Mouse (Mus musculus): Measurements from ENCODE around the gene Tmub1. TPM values are rescaled to one million over a fixed set of nuclear protein-coding genes. Genes with fewer than 3 reads are reported as not detected.
A peak's percentile ranks its signal among the peaks of the same experiment; 100 is the strongest.

Gene Tmub1
- 18.0 and 19.6 TPM in 2 replicates for polyA plus RNA-seq (2015; fragmentation: Nextera tagmentation; extraction: Ambion mirVana)

- Histone ChIP-seq H3K9ac (ENCODE audit: low read length) (peak within 1 kb of the TSS; percentile 68), H3K36me3 (ENCODE audit: control insufficient read depth, insufficient read depth, low read length) (0 out of 2 replicates have a peak, but pooled peaks cover 1% of the 10 kb centered on the region), H3K27ac (ENCODE audit: low read length) (no peak within 1 kb of the TSS), H3K4me3 (ENCODE audit: low read length) (peak within 1 kb of the TSS; percentile 72), H3K9me3 (ENCODE audit: control insufficient read depth, low read length) (no peaks in the 10 kb centered on the region), H3K27me3 (ENCODE audit: control insufficient read depth, insufficient read depth, low read depth, low read length) (no peaks in the 10 kb centered on the region), H3K4me2 (ENCODE audit: low read depth, low read length) (peak within 1 kb of the TSS; percentile 85), H3K4me1 (replicated peaks; ENCODE audit: control insufficient read depth, insufficient read depth, low read length) (peaks cover 33% of the 10 kb centered on the region)
- 1% methylated on average over 26 of the region's 34 CpGs for WGBS
- ATAC-seq (ENCODE audit: low read depth): peak; percentile 39
Measured at GRCm38 (mm10) chr5:24447624-24448298, at the start of gene Tmub1. TSS of gene Tmub1 (minus strand) at chr5:24447854.

GRCm38 (mm10) chr5:24496756-24497155 is 49.1 kb upstream of the Tmub1 start:
- Histone ChIP-seq H3K4me1 (replicated peaks; ENCODE audit: control insufficient read depth, insufficient read depth, low read length) (no peaks in the 10 kb centered on the region; the same call in none of the 2 replicates), H3K36me3 (ENCODE audit: control insufficient read depth, insufficient read depth, low read length) (peaks cover 50% of the 10 kb centered on the region), H3K27me3 (ENCODE audit: control insufficient read depth, insufficient read depth, low read depth, low read length) (no peaks in the 10 kb centered on the region), H3K4me3 (ENCODE audit: low read length) (no peak overlapping the region), H3K4me2 (ENCODE audit: low read depth, low read length) (no peak overlapping the region), H3K9me3 (ENCODE audit: control insufficient read depth, low read length) (no peaks in the 10 kb centered on the region), H3K27ac (ENCODE audit: low read length) (no peak overlapping the region), H3K9ac (ENCODE audit: low read length) (no peak overlapping the region)
- WGBS: 84% methylated on average over 6 of the region's 6 CpGs
- no peak for ATAC-seq (ENCODE audit: low read depth)

- H3K4me1 ChIP-seq (replicated peaks; ENCODE audit: control insufficient read depth, insufficient read depth, low read length): no peaks in the 10 kb centered on the region; the same call in none of the 2 replicates
- no peak overlapping the region for H3K27ac ChIP-seq (ENCODE audit: low read length)
- H3K9me3 ChIP-seq (ENCODE audit: control insufficient read depth, low read length): no peaks in the 10 kb centered on the region
- no peak overlapping the region for H3K9ac ChIP-seq (ENCODE audit: low read length)
- H3K4me2 ChIP-seq (ENCODE audit: low read depth, low read length): no peak overlapping the region
- WGBS: 88% methylated on average over 15 of the region's 15 CpGs
- H3K4me3 ChIP-seq (ENCODE audit: low read length): no peak overlapping the region
- ATAC-seq (ENCODE audit: low read depth): no peak
- H3K36me3 ChIP-seq (ENCODE audit: control insufficient read depth, insufficient read depth, low read length): peaks cover 50% of the 10 kb centered on the region
- H3K27me3 ChIP-seq (ENCODE audit: control insufficient read depth, insufficient read depth, low read depth, low read length): no peaks in the 10 kb centered on the region
Measured at GRCm38 (mm10) chr5:24495019-24495418, 47.4 kb upstream of the Tmub1 start.

GRCm38 (mm10) chr5:24492546-24493285 is 45.1 kb upstream of the Tmub1 start:
- Histone ChIP-seq H3K27me3 (ENCODE audit: control insufficient read depth, insufficient read depth, low read depth, low read length) (no peaks in the 10 kb centered on the region), H3K4me2 (ENCODE audit: low read depth, low read length) (no peak overlapping the region), H3K9ac (ENCODE audit: low read length) (no peak overlapping the region), H3K4me3 (ENCODE audit: low read length) (no peak overlapping the region), H3K36me3 (ENCODE audit: control insufficient read depth, insufficient read depth, low read length) (peaks cover 59% of the 10 kb centered on the region), H3K27ac (ENCODE audit: low read length) (no peak overlapping the region), H3K4me1 (replicated peaks; ENCODE audit: control insufficient read depth, insufficient read depth, low read length) (no peaks in the 10 kb centered on the region; the same call in none of the 2 replicates), H3K9me3 (ENCODE audit: control insufficient read depth, low read length) (no peaks in the 10 kb centered on the region)
- WGBS: 70% methylated on average over 16 of the region's 16 CpGs
- no peak for ATAC-seq (ENCODE audit: low read depth)

- no peak overlapping the region for H3K9ac ChIP-seq (ENCODE audit: low read length)
- ATAC-seq (ENCODE audit: low read depth): no peak
- H3K36me3 ChIP-seq (ENCODE audit: control insufficient read depth, insufficient read depth, low read length): peaks cover 64% of the 10 kb centered on the region
- H3K4me1 ChIP-seq (replicated peaks; ENCODE audit: control insufficient read depth, insufficient read depth, low read length): no peaks in the 10 kb centered on the region; the same call in none of the 2 replicates
- no peaks in the 10 kb centered on the region for H3K27me3 ChIP-seq (ENCODE audit: control insufficient read depth, insufficient read depth, low read depth, low read length)
- H3K4me3 ChIP-seq (ENCODE audit: low read length): no peak overlapping the region
- no peak overlapping the region for H3K4me2 ChIP-seq (ENCODE audit: low read depth, low read length)
- WGBS: 86% methylated on average over 14 of the region's 14 CpGs
- H3K9me3 ChIP-seq (ENCODE audit: control insufficient read depth, low read length): no peaks in the 10 kb centered on the region
- no peak overlapping the region for H3K27ac ChIP-seq (ENCODE audit: low read length)
Measured at GRCm38 (mm10) chr5:24490413-24490920, 42.8 kb upstream of the Tmub1 start.

- Histone ChIP-seq H3K4me1 (replicated peaks; ENCODE audit: control insufficient read depth, insufficient read depth, low read length) (peaks cover 5% of the 10 kb centered on the region), H3K9ac (ENCODE audit: low read length) (no peak overlapping the region), H3K4me3 (ENCODE audit: low read length) (no peak overlapping the region), H3K36me3 (ENCODE audit: control insufficient read depth, insufficient read depth, low read length) (peaks cover 61% of the 10 kb centered on the region), H3K9me3 (ENCODE audit: control insufficient read depth, low read length) (no peaks in the 10 kb centered on the region), H3K4me2 (ENCODE audit: low read depth, low read length) (no peak overlapping the region), H3K27me3 (ENCODE audit: control insufficient read depth, insufficient read depth, low read depth, low read length) (no peaks in the 10 kb centered on the region), H3K27ac (ENCODE audit: low read length) (no peak overlapping the region)
- ATAC-seq (ENCODE audit: low read depth): no peak
- 84% methylated on average over 5 of the region's 5 CpGs for WGBS
Measured at GRCm38 (mm10) chr5:24486738-24487137, 39.1 kb upstream of the Tmub1 start.

GRCm38 (mm10) chr5:24486097-24486496 is 38.4 kb upstream of the Tmub1 start:
- Histone ChIP-seq H3K36me3 (ENCODE audit: control insufficient read depth, insufficient read depth, low read length) (peaks cover 57% of the 10 kb centered on the region), H3K27me3 (ENCODE audit: control insufficient read depth, insufficient read depth, low read depth, low read length) (no peaks in the 10 kb centered on the region)

GRCm38 (mm10) chr5:24484963-24485362 is 37.3 kb upstream of the Tmub1 start:
- Histone ChIP-seq H3K4me1 (replicated peaks; ENCODE audit: control insufficient read depth, insufficient read depth, low read length) (peaks cover 5% of the 10 kb centered on the region), H3K27ac (ENCODE audit: low read length) (no peak overlapping the region), H3K9me3 (ENCODE audit: control insufficient read depth, low read length) (no peaks in the 10 kb centered on the region), H3K27me3 (ENCODE audit: control insufficient read depth, insufficient read depth, low read depth, low read length) (no peaks in the 10 kb centered on the region), H3K4me2 (ENCODE audit: low read depth, low read length) (no peak overlapping the region), H3K36me3 (ENCODE audit: control insufficient read depth, insufficient read depth, low read length) (peaks cover 58% of the 10 kb centered on the region), H3K9ac (ENCODE audit: low read length) (no peak overlapping the region), H3K4me3 (ENCODE audit: low read length) (no peak overlapping the region)
- WGBS: 60% methylated on average over 22 of the region's 22 CpGs
- ATAC-seq (ENCODE audit: low read depth): no peak

More at GRCm38 (mm10) chr5:24486097-24486496, 38.4 kb upstream of the Tmub1 start:
- Histone ChIP-seq H3K4me1 (replicated peaks; ENCODE audit: control insufficient read depth, insufficient read depth, low read length) (peaks cover 5% of the 10 kb centered on the region), H3K9me3 (ENCODE audit: control insufficient read depth, low read length) (no peaks in the 10 kb centered on the region), H3K4me3 (ENCODE audit: low read length) (no peak overlapping the region), H3K27ac (ENCODE audit: low read length) (no peak overlapping the region), H3K9ac (ENCODE audit: low read length) (no peak overlapping the region), H3K4me2 (ENCODE audit: low read depth, low read length) (no peak overlapping the region)
- ATAC-seq (ENCODE audit: low read depth): peak; percentile 34; the same call in 1 of the 2 replicates
- WGBS: 1% methylated on average over 8 of the region's 8 CpGs

- Histone ChIP-seq H3K36me3 (ENCODE audit: control insufficient read depth, insufficient read depth, low read length) (peaks cover 51% of the 10 kb centered on the region), H3K4me1 (replicated peaks; ENCODE audit: control insufficient read depth, insufficient read depth, low read length) (peaks cover 5% of the 10 kb centered on the region), H3K27ac (ENCODE audit: low read length) (no peak overlapping the region), H3K27me3 (ENCODE audit: control insufficient read depth, insufficient read depth, low read depth, low read length) (no peaks in the 10 kb centered on the region), H3K9ac (ENCODE audit: low read length) (peak overlapping the region; percentile 15; the same call in 1 of the 2 replicates), H3K4me3 (ENCODE audit: low read length) (no peak overlapping the region), H3K9me3 (ENCODE audit: control insufficient read depth, low read length) (no peaks in the 10 kb centered on the region), H3K4me2 (ENCODE audit: low read depth, low read length) (no peak overlapping the region)
- ATAC-seq (ENCODE audit: low read depth): peak; percentile 51; the same call in 1 of the 2 replicates
- 25% methylated on average over 11 of the region's 11 CpGs for WGBS
Measured at GRCm38 (mm10) chr5:24483326-24483725, 35.7 kb upstream of the Tmub1 start.

Measured in lung, embryonic 16.5 days (tissue).